ENCODE assay signal across 18 mouse cellular contexts in the genomic region with DNA sequence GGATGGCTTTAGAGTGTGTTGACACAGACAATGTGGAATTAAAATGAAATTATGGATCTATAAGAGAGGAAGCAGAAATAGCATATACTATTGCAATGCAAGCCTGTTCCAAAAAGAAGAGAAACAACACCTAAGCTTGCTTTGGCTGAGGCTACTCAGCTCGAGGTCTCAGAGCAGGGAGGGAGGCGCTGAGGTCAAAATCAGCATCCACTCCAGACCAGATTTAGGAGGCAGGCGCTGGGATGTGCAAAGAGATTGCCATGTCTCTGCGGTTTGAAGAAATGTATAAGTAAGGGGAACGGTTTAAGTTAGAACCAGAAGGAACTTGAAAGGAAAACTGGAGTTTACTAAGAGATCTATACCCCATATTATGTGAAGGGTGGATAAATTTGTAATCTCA. TPM values are rescaled to one million over a fixed set of nuclear protein-coding genes. Genes with fewer than 3 reads are reported as not detected.
DNase-seq lines count a peak whose midpoint lies in the region; ATAC-seq and TF ChIP-seq lines count a peak whose summit lies in the region.
"Had no signal": no experiment of that assay in that cellular context is flagged by ENCODE, and none has a peak within 500 bp of the region (broad histone marks: within the 10 kb centered on the region; RNA-seq: fewer than 3 reads in every experiment).

No protein-coding gene starts in this region.

- TF ChIP-seq POLR2A in heart, adult 2 months (IDR thresholded peaks at IDR 0.05; ENCODE audit: insufficient read depth, low read depth, low read length) = no peak

- 45% methylated on average over 5 of the region's 5 CpGs for WGBS in heart, adult 2 months
- 64% methylated on average over 5 of the region's 5 CpGs for WGBS in kidney, embryonic 15.5 days
- 52% methylated on average over 5 of the region's 5 CpGs for WGBS in lung, embryonic 16.5 days

- intact Hi-C loops in heart, adult 2 months (cut with DNase I) = loop anchor here (5.0 kb wide), 2 partner anchors 42 to 82 kb away; a partner anchor contains a TSS

- peak overlapping the region; percentile 76 for H3K9ac ChIP-seq in heart, adult 2 months (ENCODE audit: low read depth, low read length)
- H3K9ac ChIP-seq in kidney, embryonic 15.5 days = no peak overlapping the region
- H3K9ac ChIP-seq in lung, embryonic 16.5 days (ENCODE audit: low read length) = peak overlapping the region; percentile 36; the same call in 1 of the 2 replicates

- H3K4me3 ChIP-seq in heart, adult 2 months = peak overlapping the region; percentile 48
- H3K4me3 ChIP-seq in kidney, embryonic 15.5 days (replicated peaks) = peak overlapping the region; percentile 25
- H3K4me3 ChIP-seq in lung, embryonic 16.5 days (ENCODE audit: low read length) = peak overlapping the region; percentile 32
- H3K4me3 ChIP-seq: erythroblast, embryonic 14.5 days; left cerebral cortex, adult 2 months; myocyte had no signal

- H3K9me3 ChIP-seq in kidney, embryonic 15.5 days (replicated peaks) = no peaks in the 10 kb centered on the region
- no peaks in the 10 kb centered on the region for H3K9me3 ChIP-seq in lung, embryonic 16.5 days (ENCODE audit: control insufficient read depth, low read length)

- H3K4me2 ChIP-seq in kidney, embryonic 15.5 days = peak overlapping the region; percentile 7; the same call in 1 of the 2 replicates
- peak overlapping the region; percentile 18; the same call in 1 of the 2 replicates for H3K4me2 ChIP-seq in lung, embryonic 16.5 days (ENCODE audit: low read depth, low read length)
- H3K4me2 ChIP-seq: midbrain, embryonic 11.5 days had no signal

- ATAC-seq in kidney, embryonic 15.5 days (replicated peaks; ENCODE audit: low FRiP score) = no peak
- ATAC-seq in lung, embryonic 16.5 days (ENCODE audit: low read depth) = no peak
- peak; percentile 57; the same call in 1 of the 2 replicates for ATAC-seq in megakaryocyte-erythroid progenitor cell, adult 5-6 weeks (replicated peaks; ENCODE audit: low FRiP score, low TSS enrichment, poor library complexity, severe bottlenecking)
- ATAC-seq: forebrain, embryonic 16.5 days; hindbrain, embryonic 16.5 days had no signal

- no peaks in the 10 kb centered on the region for H3K36me3 ChIP-seq in heart, adult 2 months (ENCODE audit: control insufficient read depth, insufficient read depth, low read length)
- no peaks in the 10 kb centered on the region for H3K36me3 ChIP-seq in kidney, embryonic 15.5 days
- no peaks in the 10 kb centered on the region for H3K36me3 ChIP-seq in lung, embryonic 16.5 days (ENCODE audit: control insufficient read depth, insufficient read depth, low read length)

- TF ChIP-seq EP300 in heart, adult 2 months (IDR thresholded peaks at IDR 0.05; ENCODE audit: insufficient read depth, low read depth, low read length) = no peak

- no peaks in the 10 kb centered on the region; the same call in 1 of the 2 replicates for H3K79me2 ChIP-seq in heart, adult 2 months (replicated peaks; ENCODE audit: control insufficient read depth, insufficient read depth, low read length)

- TF ChIP-seq CTCF in heart, adult 2 months (IDR thresholded peaks at IDR 0.05) = no peak

- H3K27ac ChIP-seq in heart, adult 2 months = peak overlapping the region; percentile 81
- no peak overlapping the region for H3K27ac ChIP-seq in kidney, embryonic 15.5 days
- no peak overlapping the region for H3K27ac ChIP-seq in lung, embryonic 16.5 days (ENCODE audit: low read length)
- H3K27ac ChIP-seq: left cerebral cortex, adult 2 months had no signal

- DNase-seq in heart, adult 2 months = no peak
- no peak for DNase-seq in heart, postnatal 4 days
- DNase-seq in kidney, postnatal 4 days = no peak
- no peak for DNase-seq in lung, postnatal 25 days (ENCODE audit: low spot score)
- no peak for DNase-seq in frontal cortex, postnatal 14 days (ENCODE audit: low spot score in 2 of 2)
- DNase-seq: adrenal gland, adult 2 months; B cell, adult 2 months; cerebellum, adult 8-10 months; gastrocnemius, postnatal 14 days had no signal

- no peaks in the 10 kb centered on the region for H3K27me3 ChIP-seq in heart, adult 2 months (ENCODE audit: control insufficient read depth, insufficient read depth, low read length)
- no peaks in the 10 kb centered on the region for H3K27me3 ChIP-seq in kidney, embryonic 15.5 days
- no peaks in the 10 kb centered on the region for H3K27me3 ChIP-seq in lung, embryonic 16.5 days (ENCODE audit: control insufficient read depth, insufficient read depth, low read depth, low read length)

- H3K4me1 ChIP-seq in heart, adult 2 months (ENCODE audit: control insufficient read depth, insufficient read depth, low read length) = peaks cover 6% of the 10 kb centered on the region
- no peaks in the 10 kb centered on the region for H3K4me1 ChIP-seq in kidney, embryonic 15.5 days
- H3K4me1 ChIP-seq in lung, embryonic 16.5 days (replicated peaks; ENCODE audit: control insufficient read depth, insufficient read depth, low read length) = peaks cover 5% of the 10 kb centered on the region; the same call in 1 of the 2 replicates

RNA-seq across cellular contexts. Expression of a gene that starts 0.9 kb away (rescaled TPM):
- total RNA-seq in heart, adult 2 months (2021) = 10 to 100 TPM in 1 of 2 experiments, 1 to 10 TPM in 1; 8.4 to 12.8 TPM
- polyA plus RNA-seq in heart, adult 2 months (2012; rRNA removed) = 8.2 and 12.5 TPM in 2 replicates
- total RNA-seq in heart, postnatal 4 days (2021) = 10 to 100 TPM; 14.8 to 15.3 TPM
- polyA plus RNA-seq in kidney, embryonic 15.5 days (2015; fragmentation: Nextera tagmentation; extraction: Ambion mirVana) = 9.0 and 10.7 TPM in 2 replicates
- polyA plus RNA-seq in lung, embryonic 16.5 days (2015; fragmentation: Nextera tagmentation; extraction: Ambion mirVana) = 11.1 and 11.5 TPM in 2 replicates
- total RNA-seq in megakaryocyte-erythroid progenitor cell, adult 5-6 weeks (2014; fragmentation: Nextera tagmentation) = 2.9 and 3.6 TPM in 2 replicates
- 3.0 and 10.1 TPM in 2 replicates for total RNA-seq in megakaryocyte-erythroid progenitor cell, adult 5-6 weeks (2017)
- polyA plus RNA-seq: myocyte had no signal

RNA-seq across cellular contexts. Expression of a gene that starts 43.2 kb away (rescaled TPM):
- total RNA-seq in heart, adult 2 months (2021) = 10 to 100 TPM; 53.6 to 66.6 TPM
- 29.0 and 42.6 TPM in 2 replicates for polyA plus RNA-seq in heart, adult 2 months (2012; rRNA removed)
- total RNA-seq in heart, postnatal 4 days (2021) = 10 to 100 TPM; 84.4 to 84.6 TPM
- polyA plus RNA-seq in kidney, embryonic 15.5 days (2015; fragmentation: Nextera tagmentation; extraction: Ambion mirVana) = 4.2 and 5.6 TPM in 2 replicates
- polyA plus RNA-seq in lung, embryonic 16.5 days (2015; fragmentation: Nextera tagmentation; extraction: Ambion mirVana) = 4.3 and 4.7 TPM in 2 replicates
- 36.5 and 53.0 TPM in 2 replicates for total RNA-seq in megakaryocyte-erythroid progenitor cell, adult 5-6 weeks (2014; fragmentation: Nextera tagmentation)
- 30.1 and 32.7 TPM in 2 replicates for total RNA-seq in megakaryocyte-erythroid progenitor cell, adult 5-6 weeks (2017)

RNA-seq across cellular contexts. Expression of a gene that starts 44.6 kb away (rescaled TPM):
- not detected for total RNA-seq in heart, adult 2 months (2021)
- polyA plus RNA-seq in heart, adult 2 months (2012; rRNA removed) = not detected in 2 replicates
- total RNA-seq in heart, postnatal 4 days (2021) = under 1 TPM; 0.14 to 0.25 TPM
- 2.6 and 3.5 TPM in 2 replicates for polyA plus RNA-seq in kidney, embryonic 15.5 days (2015; fragmentation: Nextera tagmentation; extraction: Ambion mirVana)
- 0.54 and 0.93 TPM in 2 replicates for polyA plus RNA-seq in lung, embryonic 16.5 days (2015; fragmentation: Nextera tagmentation; extraction: Ambion mirVana)
- total RNA-seq in megakaryocyte-erythroid progenitor cell, adult 5-6 weeks (2014; fragmentation: Nextera tagmentation) = 0.46 TPM in 1 of 2 replicates, not detected in the other
- total RNA-seq in megakaryocyte-erythroid progenitor cell, adult 5-6 weeks (2017) = not detected in 2 replicates
- total RNA-seq: gastrocnemius, postnatal 14 days had no signal
- polyA plus RNA-seq: adrenal gland, adult 2 months; erythroblast, embryonic 14.5 days; forebrain, embryonic 16.5 days; myocyte had no signal
